Mouse (Mus musculus) ZHBTc4 (cell line): ENCODE measurements around the gene 4930558K02Rik.
A peak's percentile ranks its signal among the peaks of the same experiment; 100 is the strongest.

ENCODE experiments used
- DNase-seq: peaks from one replicate; pipeline ENCODE4 v3.0.0-alpha.2; 2011; ENCODE audit warnings: low read depth, low spot score

The 4930558K02Rik gene

GRCm38 (mm10) chr1:161998781-161999180, 19.3 kb upstream of the 4930558K02Rik start:
- DNase-seq: no peak

- no peak for DNase-seq
These were observed 13.0 kb upstream of the 4930558K02Rik start for GRCm38 (mm10) chr1:161992389-161992788.

- no peak for DNase-seq
These were observed 12.4 kb upstream of the 4930558K02Rik start for GRCm38 (mm10) chr1:161991846-161992245.

GRCm38 (mm10) chr1:161990684-161991578, 11.5 kb upstream of the 4930558K02Rik start:
- no peak for DNase-seq

- no peak for DNase-seq
These were observed 4.6 kb upstream of the 4930558K02Rik start for GRCm38 (mm10) chr1:161983979-161984566.

- no peak for DNase-seq
These were observed 4.0 kb upstream of the 4930558K02Rik start for GRCm38 (mm10) chr1:161983451-161983850.

- DNase-seq: no peak
These were observed 1.3 kb upstream of the 4930558K02Rik start for GRCm38 (mm10) chr1:161980626-161981298.

- DNase-seq: no peak
These were observed 610 bp upstream of the 4930558K02Rik start for GRCm38 (mm10) chr1:161980046-161980445.

- DNase-seq: no peak
These were observed 1.2 kb downstream of the 4930558K02Rik start for GRCm38 (mm10) chr1:161978173-161978700.

- DNase-seq: no peak
These were observed 2.1 kb downstream of the 4930558K02Rik start for GRCm38 (mm10) chr1:161977331-161977730.

- peak; percentile 88 for DNase-seq
These were observed 2.9 kb downstream of the 4930558K02Rik start for GRCm38 (mm10) chr1:161976255-161977182.

GRCm38 (mm10) chr1:161972233-161972632, 7.2 kb downstream of the 4930558K02Rik start:
- DNase-seq: no peak

GRCm38 (mm10) chr1:161970874-161971273, 8.6 kb downstream of the 4930558K02Rik start:
- no peak for DNase-seq

- peak; percentile 98 for DNase-seq
These were observed 10.6 kb downstream of the 4930558K02Rik start, which contains the start of gene Pigc for GRCm38 (mm10) chr1:161968589-161969407. TSS of gene Pigc (plus strand) at chr1:161969186.

GRCm38 (mm10) chr1:161967936-161968335, 11.5 kb downstream of the 4930558K02Rik start:
- no peak for DNase-seq

GRCm38 (mm10) chr1:161962465-161963377, 16.7 kb downstream of the 4930558K02Rik start:
- peak; percentile 64 for DNase-seq

GRCm38 (mm10) chr1:161957964-161958950, 21.2 kb downstream of the 4930558K02Rik start:
- no peak for DNase-seq

- DNase-seq: no peak
These were observed 23.6 kb downstream of the 4930558K02Rik start for GRCm38 (mm10) chr1:161955846-161956245.
